Mouse (Mus musculus) myocyte (in vitro differentiated cells): Measurements from ENCODE around the gene Mrgbp. TPM values are rescaled to one million over a fixed set of nuclear protein-coding genes. Genes with fewer than 3 reads are reported as not detected.

Experiments
- H3K27me3 ChIP-seq: one replicate; pipeline ENCODE4 v1.6.1; 2011; ENCODE audit not compliant: control insufficient read depth, insufficient read depth, insufficient read length
- H3K36me3 ChIP-seq: one replicate; pipeline ENCODE4 v1.6.1; 2011; ENCODE audit not compliant: control insufficient read depth, insufficient read depth
- H3K4me2 ChIP-seq: one replicate; pipeline ENCODE4 v1.6.1; 2011; ENCODE audit warnings: low read depth, control low read depth
- H3K4me3 ChIP-seq: one replicate; pipeline ENCODE4 v1.5.1; 2011; ENCODE audit warnings: mild to moderate bottlenecking, control low read depth, moderate library complexity
- H3K79me2 ChIP-seq: one replicate; pipeline ENCODE4 v1.6.1; 2011; ENCODE audit not compliant: control insufficient read depth, insufficient read depth
- H3ac ChIP-seq: one replicate; pipeline ENCODE4 v1.6.1; 2011; ENCODE audit not compliant: control insufficient read depth, insufficient read length
- CEBPB ChIP-seq: IDR thresholded peaks from 2 replicates; pipeline ENCODE4 v1.6.1; 2011; ENCODE audit warnings: mild to moderate bottlenecking, moderate library complexity; ENCODE audit not compliant: poor library complexity, insufficient read depth, severe bottlenecking
- E2F4 ChIP-seq: IDR thresholded peaks from one replicate; pipeline ENCODE4 v1.6.1; 2011; ENCODE audit warnings: mild to moderate bottlenecking, control low read depth, moderate library complexity; ENCODE audit not compliant: insufficient read depth
- MAX ChIP-seq: IDR thresholded peaks from one replicate; pipeline ENCODE4 v1.6.1; 2011; ENCODE audit warnings: low read depth, mild to moderate bottlenecking, control low read depth
- MYOD1 ChIP-seq, 3 experiments: IDR thresholded peaks; one replicate each; pipeline ENCODE4 v1.6.1; 2011; ENCODE audit warnings: control low read depth in 2 of 3, low read depth in 2 of 3, mild to moderate bottlenecking in 2 of 3, moderate library complexity in 1 of 3; ENCODE audit not compliant: insufficient read length in 2 of 3, control insufficient read depth in 1 of 3
- MYOG ChIP-seq, 3 experiments: IDR thresholded peaks; one replicate each; pipeline ENCODE4 v1.6.1; 2011; ENCODE audit warnings: control low read depth in 2 of 3, low read depth in 2 of 3, mild to moderate bottlenecking in 2 of 3; ENCODE audit not compliant: insufficient read length in 2 of 3, control insufficient read depth in 1 of 3, insufficient read depth in 1 of 3
- POLR2A ChIP-seq: IDR thresholded peaks from one replicate; pipeline ENCODE4 v1.6.1; 2011; ENCODE audit warnings: low read depth, mild to moderate bottlenecking, control low read depth, moderate library complexity; ENCODE audit not compliant: insufficient read length
- POLR2AphosphoS2 ChIP-seq: IDR thresholded peaks from one replicate; pipeline ENCODE4 v1.6.1; 2011; ENCODE audit warnings: low read depth, control low read depth; ENCODE audit not compliant: insufficient read length
- REST ChIP-seq: IDR thresholded peaks from one replicate; pipeline ENCODE4 v1.6.1; 2011; ENCODE audit warnings: mild to moderate bottlenecking, control low read depth, moderate library complexity; ENCODE audit not compliant: insufficient read depth, insufficient read length
- SRF ChIP-seq: IDR thresholded peaks from one replicate; pipeline ENCODE4 v1.6.1; 2011; ENCODE audit warnings: low read depth; ENCODE audit not compliant: control insufficient read depth, insufficient read length
- TCF12 ChIP-seq: IDR thresholded peaks from one replicate; pipeline ENCODE4 v1.6.1; 2011; ENCODE audit warnings: mild to moderate bottlenecking, control low read depth; ENCODE audit not compliant: poor library complexity, insufficient read depth, severe bottlenecking
- TCF3 ChIP-seq: IDR thresholded peaks from one replicate; pipeline ENCODE4 v1.6.1; 2011; ENCODE audit warnings: low read depth, control low read depth; ENCODE audit not compliant: insufficient read length
- USF1 ChIP-seq: IDR thresholded peaks from one replicate; pipeline ENCODE4 v1.6.1; 2011; ENCODE audit warnings: low read depth, mild to moderate bottlenecking, control low read depth, moderate library complexity
- polyA plus RNA-seq: library from polyadenylated mRNA; unstranded; fragments of >200 nt; fragmentation: generic; extraction: Trizol; gene quantifications from one replicate; pipeline ENCODE4 v1.2.1, GENCODE M21; 2012; ENCODE audit warnings: missing spikeins

Gene Mrgbp
- polyA plus RNA-seq, 1 experiment = 17.9 TPM

GRCm38 (mm10) chr2:180547384-180548106, 33.6 kb upstream of the Mrgbp start:
- TF ChIP-seq MYOD1 (IDR thresholded peaks at IDR 0.05; ENCODE audit: control insufficient read depth in 1 of 3, insufficient read length in 2 of 3, low read depth in 2 of 3) (no peak), TCF12 (no peak), CEBPB (no peak), TCF3 (no peak), E2F4 (no peak)
- H3K79me2 ChIP-seq = no peaks in the 10 kb centered on the region
- no peak overlapping the region for H3ac ChIP-seq
- H3K36me3 ChIP-seq = no peaks in the 10 kb centered on the region
- H3K27me3 ChIP-seq = peaks cover 31% of the 10 kb centered on the region
- no peak overlapping the region for H3K4me2 ChIP-seq
- H3K4me3 ChIP-seq = no peak overlapping the region

DNA sequence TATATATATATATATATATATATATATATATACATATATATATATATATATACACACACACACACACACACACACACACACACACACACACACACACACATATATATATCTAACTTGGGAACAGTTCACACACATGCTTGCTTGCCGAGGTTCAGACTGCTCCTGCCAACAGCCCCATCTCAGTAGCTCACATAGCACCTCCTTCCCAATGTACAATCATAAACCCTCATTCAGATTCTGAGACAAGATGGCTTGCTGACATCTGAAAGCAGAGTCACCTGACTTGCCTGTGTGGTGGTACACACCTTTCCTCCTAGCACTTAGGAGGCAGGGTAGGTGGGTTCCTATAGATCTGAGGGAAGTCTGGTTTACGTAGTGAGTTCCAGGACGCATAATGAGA, 28.8 kb upstream of the Mrgbp start:
- Histone ChIP-seq H3K79me2 (no peaks in the 10 kb centered on the region), H3K27me3 (peaks cover 30% of the 10 kb centered on the region), H3ac (no peak overlapping the region), H3K4me2 (no peak overlapping the region), H3K36me3 (no peaks in the 10 kb centered on the region), H3K4me3 (no peak overlapping the region)
- TF ChIP-seq MYOD1 (IDR thresholded peaks at IDR 0.05; ENCODE audit: control insufficient read depth in 1 of 3, insufficient read length in 2 of 3, low read depth in 2 of 3) (no peak), TCF12 (no peak), POLR2AphosphoS2 (no peak), MYOG (IDR thresholded peaks at IDR 0.05; ENCODE audit: control insufficient read depth in 1 of 3, insufficient read depth in 1 of 3, insufficient read length in 2 of 3, low read depth in 2 of 3) (no peak), REST (no peak), POLR2A (no peak), CEBPB (no peak), TCF3 (no peak), E2F4 (no peak), USF1 (no peak), SRF (no peak), MAX (no peak)

GRCm38 (mm10) chr2:180555219-180555618, 25.9 kb upstream of the Mrgbp start:
- H3ac ChIP-seq = no peak overlapping the region
- H3K79me2 ChIP-seq = no peaks in the 10 kb centered on the region
- peaks cover 22% of the 10 kb centered on the region for H3K27me3 ChIP-seq
- no peak overlapping the region for H3K4me2 ChIP-seq
- TF ChIP-seq SRF (no peak), E2F4 (no peak), MAX (no peak), POLR2A (no peak), USF1 (no peak), MYOG (IDR thresholded peaks at IDR 0.05; ENCODE audit: control insufficient read depth in 1 of 3, insufficient read depth in 1 of 3, insufficient read length in 2 of 3, low read depth in 2 of 3) (no peak), POLR2AphosphoS2 (no peak), MYOD1 (IDR thresholded peaks at IDR 0.05; ENCODE audit: control insufficient read depth in 1 of 3, insufficient read length in 2 of 3, low read depth in 2 of 3) (no peak), CEBPB (no peak), TCF3 (no peak), TCF12 (no peak), REST (no peak)
- H3K4me3 ChIP-seq = no peak overlapping the region
- no peaks in the 10 kb centered on the region for H3K36me3 ChIP-seq

DNA sequence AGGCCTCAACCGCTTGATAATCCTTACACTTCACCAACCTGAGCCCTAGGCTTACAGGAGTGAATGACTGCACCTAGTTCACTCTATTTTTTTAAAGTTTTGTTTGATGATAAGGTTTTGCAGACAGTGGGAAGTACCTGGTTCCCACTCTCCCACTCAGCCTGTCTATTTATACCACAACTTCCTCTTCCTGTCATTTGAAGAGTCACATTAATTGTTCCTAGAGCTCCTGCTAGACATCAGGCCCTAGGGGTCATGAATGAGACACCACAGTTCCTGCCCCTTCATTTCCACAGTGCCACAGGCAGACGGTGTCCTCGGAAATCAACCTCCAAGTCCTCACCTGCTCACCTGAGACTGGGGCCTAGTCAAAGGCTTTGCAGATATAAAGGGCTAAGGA, 24.6 kb upstream of the Mrgbp start:
- TF ChIP-seq POLR2A (no peak), POLR2AphosphoS2 (no peak), MAX (no peak), E2F4 (no peak), MYOD1 (IDR thresholded peaks at IDR 0.05; ENCODE audit: control insufficient read depth in 1 of 3, insufficient read length in 2 of 3, low read depth in 2 of 3) (no peak), CEBPB (no peak), MYOG (IDR thresholded peaks at IDR 0.05; ENCODE audit: control insufficient read depth in 1 of 3, insufficient read depth in 1 of 3, insufficient read length in 2 of 3, low read depth in 2 of 3) (no peak), TCF12 (no peak), USF1 (no peak)
- no peaks in the 10 kb centered on the region for H3K79me2 ChIP-seq
- H3K27me3 ChIP-seq = peaks cover 14% of the 10 kb centered on the region
- H3K4me2 ChIP-seq = no peak overlapping the region
- no peak overlapping the region for H3ac ChIP-seq
- H3K36me3 ChIP-seq = no peaks in the 10 kb centered on the region
- H3K4me3 ChIP-seq = no peak overlapping the region

- Histone ChIP-seq H3K79me2 (no peaks in the 10 kb centered on the region), H3K4me2 (no peak overlapping the region), H3ac (no peak overlapping the region), H3K4me3 (no peak overlapping the region), H3K36me3 (no peaks in the 10 kb centered on the region), H3K27me3 (peaks cover 40% of the 10 kb centered on the region)
- TF ChIP-seq POLR2A = no peak
- no peak for TF ChIP-seq REST
- no peak for TF ChIP-seq TCF3
- TF ChIP-seq POLR2AphosphoS2 = no peak
- no peak for TF ChIP-seq MAX
- TF ChIP-seq MYOG (IDR thresholded peaks at IDR 0.05; ENCODE audit: control insufficient read depth in 1 of 3, insufficient read depth in 1 of 3, insufficient read length in 2 of 3, low read depth in 2 of 3) = no peak
- TF ChIP-seq SRF = no peak
- TF ChIP-seq TCF12 = no peak
- TF ChIP-seq E2F4 = no peak
- TF ChIP-seq USF1 = no peak
- no peak for TF ChIP-seq CEBPB
- TF ChIP-seq MYOD1 (IDR thresholded peaks at IDR 0.05; ENCODE audit: control insufficient read depth in 1 of 3, insufficient read length in 2 of 3, low read depth in 2 of 3) = no peak
These were observed 20.9 kb upstream of the Mrgbp start for GRCm38 (mm10) chr2:180560245-180560644.
